Mouse (Mus musculus) thymus, adult 18-20 months (tissue): ENCODE measurements at regions not wholly inside any gene's neighbourhood (a gene's known extent, or its start where the extent isn't known, plus 50 kb on each side); places are given as distances from the start of the nearest gene placed in this dataset.

Source experiments
- DNase-seq, 2 experiments: peaks; one replicate each; pipeline ENCODE4 v3.0.0; 2022; ENCODE audit warnings: mixed read lengths in 2 of 2

GRCm38 (mm10) chr4:45746451-45746850 lies 52.4 kb upstream of the Aldh1b1 start:
- DNase-seq = no peak

- DNase-seq = no peak
These were observed 53.1 kb upstream of the Aldh1b1 start for GRCm38 (mm10) chr4:45745746-45746145.

- no peak for DNase-seq
These were observed 53.9 kb upstream of the Aldh1b1 start for GRCm38 (mm10) chr4:45744849-45745407.

- no peak for DNase-seq
These were observed 58.0 kb upstream of the Aldh1b1 start for GRCm38 (mm10) chr4:45740779-45741365.

- DNase-seq = no peak
These were observed 58.5 kb upstream of the Aldh1b1 start for GRCm38 (mm10) chr4:45740319-45740718.

GRCm38 (mm10) chr4:45739696-45740095 lies 59.1 kb upstream of the Aldh1b1 start:
- no peak for DNase-seq

- DNase-seq = no peak
These were observed 59.7 kb upstream of the Aldh1b1 start for GRCm38 (mm10) chr4:45739168-45739567.

- no peak for DNase-seq
These were observed 60.1 kb upstream of the Aldh1b1 start for GRCm38 (mm10) chr4:45738746-45739145.

- DNase-seq = no peak
These were observed 62.5 kb upstream of the Aldh1b1 start for GRCm38 (mm10) chr4:45736215-45736815.

GRCm38 (mm10) chr4:45734011-45734410 lies 64.8 kb upstream of the Aldh1b1 start:
- DNase-seq = no peak

GRCm38 (mm10) chr4:45730862-45731831 lies 67.7 kb upstream of the Aldh1b1 start:
- no peak for DNase-seq

GRCm38 (mm10) chr4:45729801-45730200 lies 69.0 kb upstream of the Aldh1b1 start:
- no peak for DNase-seq

GRCm38 (mm10) chr4:45728825-45729224 lies 70.0 kb upstream of the Aldh1b1 start:
- DNase-seq = no peak

- no peak for DNase-seq
These were observed 70.9 kb upstream of the Aldh1b1 start for GRCm38 (mm10) chr4:45727915-45728314.

GRCm38 (mm10) chr4:45727474-45727873 lies 71.3 kb upstream of the Aldh1b1 start:
- DNase-seq = no peak

- no peak for DNase-seq
These were observed 72.0 kb upstream of the Aldh1b1 start for GRCm38 (mm10) chr4:45726783-45727182.

GRCm38 (mm10) chr4:45725055-45725910 lies 73.5 kb upstream of the Aldh1b1 start:
- no peak for DNase-seq

- no peak for DNase-seq
These were observed 78.5 kb upstream of the Aldh1b1 start for GRCm38 (mm10) chr4:45720352-45720751.

GRCm38 (mm10) chr4:45719564-45719963 lies 79.3 kb upstream of the Aldh1b1 start:
- peak; percentile 30 to 40 for DNase-seq

- no peak for DNase-seq
These were observed 82.9 kb upstream of the Aldh1b1 start for GRCm38 (mm10) chr4:45715878-45716277.

GRCm38 (mm10) chr4:45713837-45714508 lies 84.8 kb upstream of the Aldh1b1 start:
- DNase-seq = no peak
